Mouse (Mus musculus) frontal cortex, postnatal 36 days (tissue): ENCODE results near the gene Prcp.

Experiments used
- DNase-seq, 2 experiments: peaks; one replicate each; pipeline ENCODE4 v3.0.0; 2022; ENCODE audit warnings: low spot score in 2 of 2

The Prcp gene

GRCm38 (mm10) chr7:92874116-92874675 lies at the start of gene Prcp, which contains the start of gene Ddias:
Gene Prcp (plus strand): TSS chr7:92874470.
Gene Ddias (minus strand): TSS chr7:92874247.
- peak; percentile 90 to 95 for DNase-seq

GRCm38 (mm10) chr7:92826248-92826647 lies 48.0 kb upstream of the Prcp start:
- no peak for DNase-seq

- DNase-seq: peak in 1 of 2 experiments; percentile 13
Observed at GRCm38 (mm10) chr7:92827981-92828380, 46.3 kb upstream of the Prcp start.

- no peak for DNase-seq
Observed at GRCm38 (mm10) chr7:92832395-92832794, 41.9 kb upstream of the Prcp start.

- DNase-seq: no peak
Observed at GRCm38 (mm10) chr7:92834391-92834790, 39.9 kb upstream of the Prcp start.

- no peak for DNase-seq
Observed at GRCm38 (mm10) chr7:92836447-92836846, 37.8 kb upstream of the Prcp start.

- DNase-seq: no peak
Observed at GRCm38 (mm10) chr7:92837226-92837625, 37.0 kb upstream of the Prcp start.

- DNase-seq: peak in 1 of 2 experiments; percentile 12
Observed at GRCm38 (mm10) chr7:92837907-92838306, 36.4 kb upstream of the Prcp start.

GRCm38 (mm10) chr7:92842254-92842653 lies 32.0 kb upstream of the Prcp start:
- no peak for DNase-seq

- no peak for DNase-seq
Observed at GRCm38 (mm10) chr7:92848246-92848645, 26.0 kb upstream of the Prcp start.

GRCm38 (mm10) chr7:92866526-92866925 lies 7.7 kb upstream of the Prcp start:
- DNase-seq: no peak

- DNase-seq: no peak
Observed at GRCm38 (mm10) chr7:92870161-92870560, 4.1 kb upstream of the Prcp start.

GRCm38 (mm10) chr7:92871596-92871995 lies 2.7 kb upstream of the Prcp start:
- DNase-seq: no peak

- peak; percentile 89 to 90 for DNase-seq
Observed at GRCm38 (mm10) chr7:92874761-92875408, 615 bp downstream of the Prcp start.

- DNase-seq: no peak
Observed at GRCm38 (mm10) chr7:92876066-92876465, 1.8 kb downstream of the Prcp start.

GRCm38 (mm10) chr7:92876538-92876937 lies 2.3 kb downstream of the Prcp start:
- DNase-seq: no peak

GRCm38 (mm10) chr7:92878575-92879285 lies 4.5 kb downstream of the Prcp start:
- no peak for DNase-seq

GRCm38 (mm10) chr7:92883850-92884716 lies 9.8 kb downstream of the Prcp start:
- no peak for DNase-seq

GRCm38 (mm10) chr7:92884998-92885660 lies 10.9 kb downstream of the Prcp start:
- DNase-seq: no peak

GRCm38 (mm10) chr7:92886801-92887200 lies 12.5 kb downstream of the Prcp start:
- DNase-seq: no peak

GRCm38 (mm10) chr7:92887230-92887629 lies 13.0 kb downstream of the Prcp start:
- no peak for DNase-seq
